Mouse (Mus musculus) MEL (cell line): ENCODE data around the gene Col15a1. TPM values are rescaled to one million over a fixed set of nuclear protein-coding genes. Genes with fewer than 3 reads are reported as not detected.

Experiments
- DNase-seq: peaks from one replicate; pipeline ENCODE4 v3.0.0; 2011; ENCODE audit warnings: low read depth, low spot score
- H3K27ac ChIP-seq: 2 replicates; pipeline ENCODE4 v1.5.1; 2012; ENCODE audit warnings: low read depth, mild to moderate bottlenecking, control low read depth, low read length, moderate library complexity; ENCODE audit not compliant: control insufficient read depth
- H3K27me3 ChIP-seq, 2 experiments: fragments of 150-350 bp in 1 of 2; sonication (generic) in 1 of 2; 2 replicates each; pipeline ENCODE4 v1.6.1; 2012; ENCODE audit warnings: low read length in 2 of 2, mild to moderate bottlenecking in 2 of 2, improper control_type of control experiment in 1 of 2, moderate library complexity in 1 of 2; ENCODE audit not compliant: insufficient read depth in 2 of 2, control insufficient read depth in 1 of 2
- H3K36me3 ChIP-seq, 2 experiments: 2 replicates each; pipeline ENCODE4 v1.6.1; 2012 to 2014; ENCODE audit warnings: low read length in 2 of 2, improper control_type of control experiment in 1 of 2, inconsistent platforms in 1 of 2, mild to moderate bottlenecking in 1 of 2; ENCODE audit not compliant: insufficient read depth in 2 of 2, control insufficient read depth in 1 of 2
- H3K4me1 ChIP-seq, 2 experiments: fragments of 150-350 bp in 1 of 2; sonication (generic) in 1 of 2; 2 replicates each; pipeline ENCODE4 v1.6.1; 2012; ENCODE audit warnings: low read length in 2 of 2, improper control_type of control experiment in 1 of 2, mild to moderate bottlenecking in 1 of 2; ENCODE audit not compliant: insufficient read depth in 2 of 2, control insufficient read depth in 1 of 2
- H3K4me3 ChIP-seq, 2 experiments: fragments of 150-350 bp in 1 of 2; sonication (generic) in 1 of 2; 2 replicates each; pipeline ENCODE4 v1.5.1; 2012; ENCODE audit warnings: low read depth in 2 of 2, low read length in 2 of 2, mild to moderate bottlenecking in 2 of 2, moderate library complexity in 2 of 2, control low read depth in 1 of 2, improper control_type of control experiment in 1 of 2; ENCODE audit not compliant: control insufficient read depth in 1 of 2, insufficient read depth in 1 of 2
- H3K79me2 ChIP-seq: 2 replicates; pipeline ENCODE4 v1.6.1; 2012; ENCODE audit warnings: mild to moderate bottlenecking, low read length, moderate library complexity; ENCODE audit not compliant: control insufficient read depth, poor library complexity, insufficient read depth
- H3K9ac ChIP-seq: 2 replicates; pipeline ENCODE4 v1.6.1; 2012; ENCODE audit warnings: low read depth, mild to moderate bottlenecking, control low read depth, low read length, moderate library complexity; ENCODE audit not compliant: control insufficient read depth, poor library complexity, severe bottlenecking
- H3K9me3 ChIP-seq: fragments of 150-350 bp; sonication (generic); replicated peaks from 2 replicates; pipeline ENCODE4 v1.6.1; 2012; ENCODE audit warnings: mild to moderate bottlenecking, low read length, improper control_type of control experiment, moderate library complexity; ENCODE audit not compliant: insufficient read depth
- BHLHE40 ChIP-seq: IDR thresholded peaks from 2 replicates; pipeline ENCODE4 v1.6.1; 2012; ENCODE audit warnings: low read depth, mild to moderate bottlenecking, inconsistent platforms, low read length, improper control_type of control experiment, borderline replicate concordance
- EP300 ChIP-seq, 2 experiments: IDR thresholded peaks; 2 replicates each; pipeline ENCODE4 v1.6.1; 2011; ENCODE audit warnings: improper control_type of control experiment in 2 of 2, low read length in 2 of 2, low read depth in 1 of 2, mild to moderate bottlenecking in 1 of 2
- ETS1 ChIP-seq: IDR thresholded peaks from 2 replicates; pipeline ENCODE4 v1.6.1; 2012; ENCODE audit warnings: low read depth, mild to moderate bottlenecking, inconsistent platforms, low read length, improper control_type of control experiment, moderate library complexity
- GABPA ChIP-seq: IDR thresholded peaks from 2 replicates; pipeline ENCODE4 v1.6.1; 2012; ENCODE audit warnings: low read depth, mild to moderate bottlenecking, inconsistent platforms, low read length, improper control_type of control experiment, moderate library complexity
- GATA1 ChIP-seq: IDR thresholded peaks from 2 replicates; pipeline ENCODE4 v1.6.1; 2011; ENCODE audit warnings: low read depth, low read length, improper control_type of control experiment
- MAZ ChIP-seq: IDR thresholded peaks from 2 replicates; pipeline ENCODE4 v1.6.1; 2012; ENCODE audit warnings: low read depth, mild to moderate bottlenecking, inconsistent platforms, low read length, improper control_type of control experiment
- MYC ChIP-seq: IDR thresholded peaks from 2 replicates; pipeline ENCODE4 v1.6.1; 2011; ENCODE audit warnings: low read depth, mild to moderate bottlenecking, low read length, improper control_type of control experiment, moderate library complexity
- RAD21 ChIP-seq: IDR thresholded peaks from 2 replicates; pipeline ENCODE4 v1.6.1; 2011; ENCODE audit warnings: mild to moderate bottlenecking, low read depth, low read length, improper control_type of control experiment
- RCOR1 ChIP-seq: IDR thresholded peaks from 2 replicates; pipeline ENCODE4 v1.6.1; 2012; ENCODE audit warnings: low read depth, mild to moderate bottlenecking, inconsistent platforms, low read length, improper control_type of control experiment
- SMC3 ChIP-seq: IDR thresholded peaks from 2 replicates; pipeline ENCODE4 v1.6.1; 2011; ENCODE audit warnings: low read depth, low read length, improper control_type of control experiment
- TAL1 ChIP-seq: IDR thresholded peaks from 2 replicates; pipeline ENCODE4 v1.6.1; 2012; ENCODE audit warnings: mild to moderate bottlenecking, inconsistent platforms, low read length, moderate library complexity, mixed read lengths
- USF1 ChIP-seq: IDR thresholded peaks from 2 replicates; pipeline ENCODE4 v1.6.1; 2014; ENCODE audit warnings: low read depth, mild to moderate bottlenecking, inconsistent platforms, low read length, improper control_type of control experiment, moderate library complexity
- ZC3H11A ChIP-seq: IDR thresholded peaks from 2 replicates; pipeline ENCODE4 v1.6.1; 2012; ENCODE audit warnings: low read depth, mild to moderate bottlenecking, inconsistent platforms, low read length, improper control_type of control experiment
- ZKSCAN1 ChIP-seq: IDR thresholded peaks from 2 replicates; pipeline ENCODE4 v1.6.1; 2012; ENCODE audit warnings: low read depth, mild to moderate bottlenecking, inconsistent platforms, low read length, improper control_type of control experiment, moderate library complexity
- ZNF384 ChIP-seq: IDR thresholded peaks from 2 replicates; pipeline ENCODE4 v1.6.1; 2012; ENCODE audit warnings: low read depth, mild to moderate bottlenecking, inconsistent platforms, low read length, improper control_type of control experiment
- polyA plus RNA-seq, 2 experiments: library from polyadenylated mRNA; stranded (reverse) in 1 of 2; unstranded in 1 of 2; fragments of >175 nt in 1 of 2; fragments of >200 nt in 1 of 2; gene quantifications; 2 replicates each; pipeline versions ENCODE4 v1.2.1 to v1.2.4; 2012; ENCODE audit warnings: low replicate concordance in 2 of 2, low read depth in 1 of 2; ENCODE audit not compliant: insufficient read length in 2 of 2, insufficient read depth in 1 of 2, missing spikeins in 1 of 2
- total RNA-seq: library from RNA; depleted of rRNA; stranded (reverse); fragments of 300-350 nt; gene quantifications from 2 replicates; pipeline ENCODE4 v1.2.3, GENCODE M21; 2012

The Col15a1 gene
- total and polyA plus RNA-seq, 3 experiments = 2.2 to 2.6 TPM; not detected in 1

DNA sequence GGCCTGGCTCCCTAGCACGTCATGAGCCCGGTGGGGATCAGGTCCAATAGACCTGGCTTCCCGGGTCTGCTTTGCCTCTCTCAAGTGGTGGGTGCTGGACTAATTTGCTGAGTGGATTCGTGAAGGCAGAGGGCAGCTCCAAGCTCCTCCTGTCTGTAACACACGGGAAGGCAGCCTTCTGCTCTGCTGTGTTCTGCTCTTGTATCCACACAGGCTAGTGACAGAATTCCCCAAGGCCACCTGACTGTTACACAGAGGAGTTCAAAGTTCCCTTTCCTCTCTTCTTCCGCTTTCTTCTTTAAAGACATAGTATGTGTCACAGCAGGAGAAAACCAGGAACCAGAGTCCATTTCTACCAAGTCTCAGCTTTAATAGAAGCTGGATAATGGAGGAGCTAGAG, 53.1 kb downstream of the Col15a1 start:
- Histone ChIP-seq H3K4me1 (no peaks in the 10 kb centered on the region), H3K4me3 (no peak overlapping the region), H3K36me3 (no peaks in the 10 kb centered on the region), H3K79me2 (no peaks in the 10 kb centered on the region), H3K27me3 (no peaks in the 10 kb centered on the region), H3K9ac (no peak overlapping the region), H3K9me3 (no peaks in the 10 kb centered on the region), H3K27ac (no peak overlapping the region)
- no peak for TF ChIP-seq GABPA
- TF ChIP-seq MAZ = no peak
- no peak for TF ChIP-seq SMC3
- no peak for TF ChIP-seq TAL1
- no peak for TF ChIP-seq USF1
- no peak for TF ChIP-seq ZC3H11A
- no peak for TF ChIP-seq BHLHE40
- TF ChIP-seq EP300 (IDR thresholded peaks at IDR 0.05; ENCODE audit: low read depth in 1 of 2, low read length in 2 of 2) = no peak
- TF ChIP-seq ZKSCAN1 = no peak
- no peak for TF ChIP-seq GATA1
- no peak for DNase-seq

DNA sequence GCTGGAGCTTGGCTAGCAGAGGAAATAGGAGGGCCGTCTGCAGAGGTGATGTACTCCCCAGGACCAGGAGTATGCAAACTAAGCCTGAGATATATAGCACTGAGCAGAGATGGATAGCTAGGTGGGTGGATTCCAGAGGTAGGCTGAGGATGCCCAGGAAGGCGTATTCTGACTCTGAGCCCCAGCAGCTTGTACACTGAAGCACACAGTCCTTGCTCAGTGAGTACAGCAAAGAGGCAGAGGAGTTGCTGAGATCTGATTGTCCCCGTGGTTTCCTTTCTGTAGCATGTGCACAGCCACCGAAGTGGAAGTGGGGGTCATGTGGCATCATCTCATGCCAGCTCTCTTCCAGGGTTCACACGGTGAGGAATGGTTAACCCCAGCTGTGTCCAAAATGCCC, 54.0 kb downstream of the Col15a1 start:
- no peaks in the 10 kb centered on the region for H3K4me1 ChIP-seq
- no peaks in the 10 kb centered on the region for H3K27me3 ChIP-seq
- H3K9me3 ChIP-seq = no peaks in the 10 kb centered on the region
- H3K27ac ChIP-seq = no peak overlapping the region
- H3K4me3 ChIP-seq = no peak overlapping the region
- H3K9ac ChIP-seq = no peak overlapping the region
- TF ChIP-seq ZNF384 (no peak), GABPA (no peak), USF1 (peak; percentile 26; the same call in 1 of the 2 replicates), ZKSCAN1 (no peak), RAD21 (no peak), RCOR1 (no peak), ETS1 (no peak), MYC (no peak), BHLHE40 (no peak)
- no peak for DNase-seq
- H3K79me2 ChIP-seq = no peaks in the 10 kb centered on the region
- no peaks in the 10 kb centered on the region for H3K36me3 ChIP-seq

DNA sequence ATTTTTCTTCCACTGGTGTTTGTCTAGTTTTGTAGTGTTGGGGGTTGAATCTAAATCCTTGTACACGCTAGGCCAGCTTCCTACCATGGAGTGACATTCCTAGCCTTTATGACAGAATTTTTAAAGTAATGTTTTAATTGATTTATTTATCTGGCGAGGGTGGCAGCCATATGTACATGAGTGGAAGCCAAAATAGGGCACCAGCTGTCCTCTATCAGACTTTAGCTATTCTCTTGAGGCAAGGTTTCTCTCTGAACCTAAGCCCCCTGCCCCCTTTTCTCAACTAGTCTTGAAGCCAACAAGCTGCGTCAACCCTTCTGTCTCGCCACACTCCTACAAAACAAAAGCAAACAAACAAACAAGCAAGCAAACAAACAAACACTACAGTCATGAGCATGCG, 57.6 kb downstream of the Col15a1 start:
- TF ChIP-seq RAD21 = no peak
- H3K9ac ChIP-seq = no peak overlapping the region
- no peaks in the 10 kb centered on the region for H3K9me3 ChIP-seq
- no peak overlapping the region for H3K27ac ChIP-seq
- no peaks in the 10 kb centered on the region for H3K4me1 ChIP-seq
- H3K27me3 ChIP-seq = no peaks in the 10 kb centered on the region
- DNase-seq = no peak
- H3K36me3 ChIP-seq = no peaks in the 10 kb centered on the region
- no peak overlapping the region for H3K4me3 ChIP-seq
- no peaks in the 10 kb centered on the region for H3K79me2 ChIP-seq
